Mouse (Mus musculus): ENCODE measurements around the gene Foxl1.
"Not testable (repeated sequence)": the region's sequence is repeated elsewhere in the genome, so short reads cannot be mapped to it uniquely, and the experiment has no call there.

The Foxl1 gene

GRCm38 (mm10) chr8:121125311-121125876, 2.3 kb upstream of the Foxl1 start:
- no peak for DNase-seq (ENCODE audit: low spot score in 2 of 2)

- no peak for DNase-seq (ENCODE audit: low spot score in 2 of 2)
Measured at GRCm38 (mm10) chr8:121126191-121126590, 1.5 kb upstream of the Foxl1 start.

- no peak for DNase-seq (ENCODE audit: low spot score in 2 of 2)
Measured at GRCm38 (mm10) chr8:121126694-121127093, 1.0 kb upstream of the Foxl1 start.

- DNase-seq (ENCODE audit: low spot score in 2 of 2), result no peak
Measured at GRCm38 (mm10) chr8:121127291-121127701, 444 bp upstream of the Foxl1 start.

GRCm38 (mm10) chr8:121128531-121129264, 958 bp downstream of the Foxl1 start:
- DNase-seq (ENCODE audit: low spot score in 2 of 2), result no peak

- no peak for DNase-seq (ENCODE audit: low spot score in 2 of 2)
Measured at GRCm38 (mm10) chr8:121129265-121129940, 1.7 kb downstream of the Foxl1 start.

GRCm38 (mm10) chr8:121130522-121130921, 2.8 kb downstream of the Foxl1 start:
- no peak for DNase-seq (ENCODE audit: low spot score in 2 of 2)

GRCm38 (mm10) chr8:121132961-121133513, 5.3 kb downstream of the Foxl1 start:
- no peak for DNase-seq (ENCODE audit: low spot score in 2 of 2)

GRCm38 (mm10) chr8:121134102-121134501, 6.4 kb downstream of the Foxl1 start:
- DNase-seq (ENCODE audit: low spot score in 2 of 2), result no peak

- DNase-seq (ENCODE audit: low spot score in 2 of 2), result no peak
Measured at GRCm38 (mm10) chr8:121134512-121134911, 6.8 kb downstream of the Foxl1 start.

GRCm38 (mm10) chr8:121136856-121137255, 9.1 kb downstream of the Foxl1 start:
- DNase-seq (ENCODE audit: low spot score in 2 of 2), result no peak

- DNase-seq (ENCODE audit: low spot score in 2 of 2), result not testable (repeated sequence)
Measured at GRCm38 (mm10) chr8:121145457-121146134, 17.9 kb downstream of the Foxl1 start.

- no peak for DNase-seq (ENCODE audit: low spot score in 2 of 2)
Measured at GRCm38 (mm10) chr8:121148573-121149083, 20.9 kb downstream of the Foxl1 start.

GRCm38 (mm10) chr8:121152394-121152793, 24.7 kb downstream of the Foxl1 start:
- no peak for DNase-seq (ENCODE audit: low spot score in 2 of 2)

- DNase-seq (ENCODE audit: low spot score in 2 of 2), result no peak
Measured at GRCm38 (mm10) chr8:121156990-121157491, 29.3 kb downstream of the Foxl1 start.

- no peak for DNase-seq (ENCODE audit: low spot score in 2 of 2)
Measured at GRCm38 (mm10) chr8:121158812-121159211, 31.1 kb downstream of the Foxl1 start.

GRCm38 (mm10) chr8:121161437-121161836, 33.7 kb downstream of the Foxl1 start:
- no peak for DNase-seq (ENCODE audit: low spot score in 2 of 2)

- DNase-seq (ENCODE audit: low spot score in 2 of 2), result no peak
Measured at GRCm38 (mm10) chr8:121162413-121162812, 34.7 kb downstream of the Foxl1 start.

- no peak for DNase-seq (ENCODE audit: low spot score in 2 of 2)
Measured at GRCm38 (mm10) chr8:121162906-121163695, 35.4 kb downstream of the Foxl1 start.

GRCm38 (mm10) chr8:121164017-121164469, 36.3 kb downstream of the Foxl1 start:
- DNase-seq (ENCODE audit: low spot score in 2 of 2), result no peak

GRCm38 (mm10) chr8:121168033-121168432, 40.3 kb downstream of the Foxl1 start:
- DNase-seq (ENCODE audit: low spot score in 2 of 2), result no peak

Measured in spleen, postnatal 4 days (tissue).